Mouse (Mus musculus): ENCODE data around the gene Asb16. TPM values are rescaled to one million over a fixed set of nuclear protein-coding genes. Genes with fewer than 3 reads are reported as not detected.

The Asb16 gene
- polyA plus RNA-seq, 1 experiment from 2014 or later, result 0.06 TPM

DNA sequence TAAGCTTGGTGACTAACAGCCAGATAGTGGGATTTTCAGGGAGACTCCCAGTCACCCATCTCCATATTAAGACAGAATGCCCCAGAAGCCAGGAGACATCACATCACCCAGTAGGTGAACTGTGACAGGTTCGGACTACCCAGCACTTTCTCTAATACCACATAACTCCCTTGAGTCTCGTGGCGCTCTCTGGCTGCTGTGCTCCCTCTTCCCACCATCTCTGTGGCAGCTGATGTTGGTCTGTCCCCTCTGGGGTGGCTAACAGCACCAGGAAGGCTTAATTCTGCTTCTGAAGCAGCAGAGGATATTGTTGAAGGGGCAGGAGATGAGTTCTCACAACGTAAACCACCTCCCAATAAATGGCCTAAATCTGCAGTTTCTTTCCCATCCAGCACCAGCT, 43.4 kb downstream of the Asb16 start:
- H3K4me2 ChIP-seq, result 0 out of 2 replicates have a peak overlapping the region, but pooled peaks have one; percentile 2
- no peak for DNase-seq
- H3K4me1 ChIP-seq (replicated peaks), result peaks cover 89% of the 10 kb centered on the region
- H3K36me3 ChIP-seq, result peaks cover 87% of the 10 kb centered on the region
- no peak overlapping the region for H3K4me3 ChIP-seq (replicated peaks)
- H3K9ac ChIP-seq, result 0 out of 2 replicates have a peak overlapping the region, but pooled peaks have one; percentile 33
- no peaks in the 10 kb centered on the region for H3K27me3 ChIP-seq
- H3K9me3 ChIP-seq (replicated peaks), result no peaks in the 10 kb centered on the region
- no peak for ATAC-seq (ENCODE audit: low read depth)
- WGBS (ENCODE audit: insufficient replicate concordance), result 84% methylated on average over 4 of the region's 4 CpGs
- peak overlapping the region; percentile 84 for H3K27ac ChIP-seq

DNA sequence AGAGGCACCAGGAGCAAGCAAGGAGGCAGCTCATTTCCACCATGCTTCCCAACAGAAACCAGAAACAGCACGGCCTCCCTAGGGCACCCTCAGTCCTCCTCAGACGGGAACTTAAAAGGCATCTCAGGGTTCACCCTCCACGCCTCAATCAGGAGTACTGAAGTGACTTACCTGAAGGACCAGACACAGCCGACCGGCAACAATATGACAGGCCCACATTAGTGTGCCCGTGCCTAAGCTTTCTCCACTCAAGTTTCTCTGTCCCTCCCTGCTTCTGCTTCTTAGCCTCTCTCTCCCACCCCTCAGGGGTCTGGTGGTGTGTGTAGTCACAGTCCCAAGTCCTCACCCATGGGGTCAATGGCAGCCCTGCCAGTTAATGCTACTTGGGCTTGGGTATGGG, 44.0 kb downstream of the Asb16 start:
- H3K9ac ChIP-seq, result peak overlapping the region; percentile 33; the same call in 1 of the 2 replicates
- DNase-seq (no peak), ATAC-seq (ENCODE audit: low read depth) (no peak)
- no peak overlapping the region for H3K4me2 ChIP-seq
- H3K4me3 ChIP-seq (replicated peaks), result no peak overlapping the region
- WGBS (ENCODE audit: insufficient replicate concordance), result 86% methylated on average over 6 of the region's 6 CpGs
- no peaks in the 10 kb centered on the region for H3K9me3 ChIP-seq (replicated peaks)
- H3K27me3 ChIP-seq, result no peaks in the 10 kb centered on the region
- peaks cover 88% of the 10 kb centered on the region for H3K4me1 ChIP-seq (replicated peaks)
- peak overlapping the region; percentile 84; the same call in 1 of the 2 replicates for H3K27ac ChIP-seq
- H3K36me3 ChIP-seq, result peaks cover 80% of the 10 kb centered on the region

DNA sequence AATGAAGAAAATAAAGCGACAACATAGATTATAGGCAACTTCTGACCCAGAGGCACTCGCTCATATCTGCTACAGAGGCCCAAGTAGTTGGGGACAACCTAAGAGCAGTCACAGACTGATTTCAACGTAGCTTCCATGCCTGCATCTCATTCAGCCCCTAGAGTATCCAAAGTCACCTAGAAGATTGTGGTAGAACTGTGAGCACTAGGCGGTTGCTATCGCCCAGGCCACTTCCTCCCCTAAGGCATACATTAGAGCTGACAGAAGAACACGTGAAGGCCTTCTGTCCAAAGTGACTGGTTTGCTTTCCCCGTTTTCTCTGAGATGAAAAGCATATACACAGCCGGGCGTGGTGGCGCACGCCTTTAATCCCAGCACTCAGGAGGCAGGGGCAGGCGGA, 45.8 kb downstream of the Asb16 start:
- ATAC-seq (ENCODE audit: low read depth), result no peak
- Histone ChIP-seq H3K4me2 (0 out of 2 replicates have a peak overlapping the region, but pooled peaks have one; percentile 10), H3K27ac (no peak overlapping the region; the same call in 1 of the 2 replicates), H3K9me3 (replicated peaks) (no peaks in the 10 kb centered on the region), H3K27me3 (no peaks in the 10 kb centered on the region), H3K36me3 (peaks cover 66% of the 10 kb centered on the region), H3K9ac (peak overlapping the region; percentile 100), H3K4me3 (replicated peaks) (no peak overlapping the region), H3K4me1 (replicated peaks) (peaks cover 71% of the 10 kb centered on the region)
- DNase-seq, result no peak
- 74% methylated on average over 12 of the region's 12 CpGs for WGBS (ENCODE audit: insufficient replicate concordance)

DNA sequence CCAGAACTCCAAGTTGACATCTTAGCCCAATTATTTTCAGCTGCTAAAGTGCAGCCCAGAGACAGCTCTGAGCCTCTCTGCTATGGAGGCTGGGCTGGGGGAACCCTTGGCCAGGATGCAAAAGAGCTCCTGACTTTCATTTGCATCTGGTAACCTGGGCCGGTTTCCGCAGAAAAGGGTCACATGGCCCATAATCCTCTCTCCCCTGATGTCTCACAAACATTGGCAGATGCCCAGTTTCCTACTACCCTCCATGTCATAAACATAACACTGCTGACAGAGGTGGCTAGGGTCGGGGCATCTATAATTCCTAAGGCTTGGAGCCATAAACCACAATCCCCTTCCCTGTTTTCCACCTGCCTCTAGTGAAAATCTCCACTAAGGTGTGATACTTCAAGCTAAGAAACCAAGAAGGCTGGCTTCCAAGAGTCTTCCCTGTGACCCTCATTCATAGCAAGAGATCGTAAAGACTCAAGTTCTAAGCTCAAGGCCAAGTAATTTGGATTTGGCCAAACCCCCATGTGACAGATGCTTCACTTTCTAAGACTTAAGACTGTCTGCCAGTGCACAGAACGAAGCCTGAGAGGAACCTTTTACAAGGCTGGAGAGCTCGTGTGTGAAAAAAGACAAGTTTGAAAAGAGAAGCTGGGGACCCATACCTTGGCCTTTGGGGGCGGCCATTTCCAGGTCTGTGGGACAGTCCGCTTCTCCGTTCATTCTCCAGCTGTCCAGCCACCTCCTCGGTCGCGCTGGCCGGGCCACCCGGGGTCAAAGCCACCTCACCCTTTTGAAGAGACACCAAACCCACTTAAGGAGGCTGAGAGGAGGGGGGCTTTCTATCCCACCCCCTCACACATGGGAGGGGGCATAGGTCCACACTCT, 47.4 kb downstream of the Asb16 start:
- peak overlapping the region; percentile 100 for H3K9ac ChIP-seq
- H3K4me3 ChIP-seq (replicated peaks), result peak overlapping the region; percentile 99
- H3K9me3 ChIP-seq (replicated peaks), result no peaks in the 10 kb centered on the region
- peak overlapping the region; percentile 88 for H3K27ac ChIP-seq
- H3K27me3 ChIP-seq, result no peaks in the 10 kb centered on the region
- H3K36me3 ChIP-seq, result peaks cover 50% of the 10 kb centered on the region
- DNase-seq (no peak), ATAC-seq (ENCODE audit: low read depth) (no peak)
- H3K4me1 ChIP-seq (replicated peaks), result peaks cover 70% of the 10 kb centered on the region
- H3K4me2 ChIP-seq, result peak overlapping the region; percentile 99
- 10% methylated on average over 14 of the region's 14 CpGs for WGBS (ENCODE audit: insufficient replicate concordance)

DNA sequence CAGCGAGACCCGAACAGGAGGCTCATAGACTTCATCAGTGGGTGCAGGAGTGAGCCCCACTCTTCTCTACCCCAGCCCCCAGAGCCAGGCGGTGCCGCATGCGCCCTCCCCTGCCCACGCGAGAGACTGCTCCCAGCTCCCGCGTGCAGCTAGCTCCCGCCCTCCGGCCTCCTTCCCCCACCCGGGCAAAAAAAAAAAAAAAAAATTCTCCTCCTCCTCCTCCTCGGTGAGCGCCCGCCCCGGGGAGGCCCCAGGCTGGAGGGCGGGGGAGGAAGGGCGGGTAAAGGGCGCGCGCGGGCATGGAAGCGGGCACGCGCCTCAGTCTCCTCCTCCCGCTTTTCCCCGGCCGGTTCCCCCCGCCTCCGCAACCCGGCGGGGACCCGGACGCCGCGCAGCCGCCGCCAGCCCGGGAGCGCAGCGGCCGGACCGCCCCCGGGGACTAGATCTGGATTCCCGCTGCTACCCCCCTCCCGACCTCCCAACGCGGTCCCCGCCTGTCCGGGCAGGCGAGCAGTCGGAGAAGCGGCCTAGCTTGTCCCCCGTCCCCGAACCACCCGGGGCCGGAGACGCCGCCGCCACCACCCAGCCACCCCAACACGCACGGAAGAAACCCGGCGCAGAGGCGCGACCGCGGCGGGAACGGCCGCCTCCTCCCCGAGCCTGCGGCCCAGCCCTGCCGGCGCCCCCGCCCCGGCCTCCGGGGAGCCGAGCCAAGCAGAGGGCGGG, 48.2 kb downstream of the Asb16 start:
- DNase-seq, result peak; percentile 91
- H3K4me3 ChIP-seq (replicated peaks), result peak overlapping the region; percentile 99
- H3K4me1 ChIP-seq (replicated peaks), result peaks cover 64% of the 10 kb centered on the region
- peak overlapping the region; percentile 99 for H3K4me2 ChIP-seq
- H3K27ac ChIP-seq, result peak overlapping the region; percentile 99
- peaks cover 42% of the 10 kb centered on the region for H3K36me3 ChIP-seq
- WGBS (ENCODE audit: insufficient replicate concordance), result under 1% methylated on average over 56 of the region's 80 CpGs
- peak; percentile 57 for ATAC-seq (ENCODE audit: low read depth)
- H3K9ac ChIP-seq, result peak overlapping the region; percentile 100
- H3K27me3 ChIP-seq, result peaks cover 6% of the 10 kb centered on the region; the same call in 1 of the 2 replicates
- no peaks in the 10 kb centered on the region for H3K9me3 ChIP-seq (replicated peaks)

DNA sequence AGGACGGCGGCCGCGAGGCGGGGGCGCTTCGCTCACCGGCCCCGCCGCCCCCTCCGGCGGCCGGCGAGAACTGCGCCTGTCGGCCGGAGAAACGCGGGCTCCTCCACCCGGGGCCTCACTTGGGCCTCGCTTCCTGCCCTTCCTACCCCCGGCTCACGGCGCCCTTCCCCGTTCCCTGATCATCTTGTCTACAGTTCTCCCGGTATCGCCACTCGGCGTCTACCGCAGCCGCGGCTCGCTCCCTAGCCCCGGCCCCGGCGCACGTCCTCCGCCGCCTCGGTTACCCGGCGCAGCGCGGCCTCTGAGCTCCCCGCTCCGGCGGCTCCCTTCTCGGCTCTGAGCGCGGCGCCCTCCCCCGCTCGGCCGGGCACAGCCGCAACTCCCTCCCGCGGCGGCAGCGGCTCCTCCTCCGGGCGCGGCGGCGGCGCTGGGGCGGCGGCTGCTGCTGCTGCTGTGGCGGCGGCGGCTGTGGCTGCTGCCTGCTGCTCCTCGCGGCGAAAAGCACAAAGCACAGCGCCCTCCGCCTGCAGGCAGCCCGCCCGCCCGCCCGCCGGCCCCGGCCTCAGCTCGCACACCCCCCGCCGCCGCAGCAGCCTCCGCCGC, 48.9 kb downstream of the Asb16 start:
- Histone ChIP-seq H3K27me3 (peaks cover 11% of the 10 kb centered on the region; the same call in 1 of the 2 replicates), H3K4me3 (replicated peaks) (peak overlapping the region; percentile 99), H3K9ac (peak overlapping the region; percentile 100), H3K27ac (peak overlapping the region; percentile 99), H3K36me3 (peaks cover 35% of the 10 kb centered on the region), H3K4me1 (replicated peaks) (peaks cover 57% of the 10 kb centered on the region), H3K9me3 (replicated peaks) (no peaks in the 10 kb centered on the region), H3K4me2 (peak overlapping the region; percentile 99)
- under 1% methylated on average over 70 of the region's 87 CpGs for WGBS (ENCODE audit: insufficient replicate concordance)
- ATAC-seq (ENCODE audit: low read depth) (peak; percentile 15), DNase-seq (peak; percentile 55)

DNA sequence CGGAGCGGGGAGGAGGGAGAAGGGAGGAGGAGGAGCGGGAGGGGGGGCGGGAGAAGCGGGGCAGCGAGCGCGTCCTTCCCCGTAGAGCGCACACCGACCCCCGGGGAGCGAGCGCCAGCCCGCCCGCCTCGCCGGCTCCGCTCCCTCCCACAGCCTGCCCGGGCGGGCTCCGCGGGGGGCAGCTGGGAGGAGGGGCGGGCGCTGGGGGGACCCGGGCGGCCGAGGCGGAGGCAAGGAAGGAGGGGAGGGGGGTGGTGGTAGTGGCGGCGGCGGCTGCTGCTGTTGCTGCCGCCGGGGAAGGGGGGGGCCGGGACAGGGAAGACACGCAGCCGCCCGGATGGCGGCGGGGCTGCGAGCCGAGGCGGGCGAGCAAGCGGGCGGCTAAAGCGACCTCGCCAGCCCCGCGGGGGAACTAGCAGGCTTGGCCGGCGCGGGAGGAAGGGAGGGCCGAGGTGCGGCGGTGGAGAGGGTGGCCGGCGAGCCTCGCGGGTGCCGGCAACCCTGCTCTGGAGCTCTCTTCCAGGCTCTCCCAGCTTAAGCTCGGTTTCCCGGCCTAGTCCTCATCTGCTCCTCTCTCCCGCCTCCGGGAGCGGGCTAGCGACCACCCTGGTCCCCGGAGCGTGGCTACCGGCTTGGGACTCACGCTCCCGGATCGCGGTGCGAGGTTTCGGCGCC, 49.5 kb downstream of the Asb16 start:
- DNase-seq (peak; percentile 61), ATAC-seq (ENCODE audit: low read depth) (peak; percentile 47)
- H3K4me3 ChIP-seq (replicated peaks), result peak overlapping the region; percentile 99
- 1% methylated on average over 47 of the region's 77 CpGs for WGBS (ENCODE audit: insufficient replicate concordance)
- peak overlapping the region; percentile 100 for H3K9ac ChIP-seq
- peaks cover 29% of the 10 kb centered on the region for H3K36me3 ChIP-seq
- peaks cover 15% of the 10 kb centered on the region for H3K27me3 ChIP-seq
- H3K9me3 ChIP-seq (replicated peaks), result no peaks in the 10 kb centered on the region
- H3K4me1 ChIP-seq (replicated peaks), result peaks cover 51% of the 10 kb centered on the region
- H3K4me2 ChIP-seq, result peak overlapping the region; percentile 99
- H3K27ac ChIP-seq, result peak overlapping the region; percentile 99

DNA sequence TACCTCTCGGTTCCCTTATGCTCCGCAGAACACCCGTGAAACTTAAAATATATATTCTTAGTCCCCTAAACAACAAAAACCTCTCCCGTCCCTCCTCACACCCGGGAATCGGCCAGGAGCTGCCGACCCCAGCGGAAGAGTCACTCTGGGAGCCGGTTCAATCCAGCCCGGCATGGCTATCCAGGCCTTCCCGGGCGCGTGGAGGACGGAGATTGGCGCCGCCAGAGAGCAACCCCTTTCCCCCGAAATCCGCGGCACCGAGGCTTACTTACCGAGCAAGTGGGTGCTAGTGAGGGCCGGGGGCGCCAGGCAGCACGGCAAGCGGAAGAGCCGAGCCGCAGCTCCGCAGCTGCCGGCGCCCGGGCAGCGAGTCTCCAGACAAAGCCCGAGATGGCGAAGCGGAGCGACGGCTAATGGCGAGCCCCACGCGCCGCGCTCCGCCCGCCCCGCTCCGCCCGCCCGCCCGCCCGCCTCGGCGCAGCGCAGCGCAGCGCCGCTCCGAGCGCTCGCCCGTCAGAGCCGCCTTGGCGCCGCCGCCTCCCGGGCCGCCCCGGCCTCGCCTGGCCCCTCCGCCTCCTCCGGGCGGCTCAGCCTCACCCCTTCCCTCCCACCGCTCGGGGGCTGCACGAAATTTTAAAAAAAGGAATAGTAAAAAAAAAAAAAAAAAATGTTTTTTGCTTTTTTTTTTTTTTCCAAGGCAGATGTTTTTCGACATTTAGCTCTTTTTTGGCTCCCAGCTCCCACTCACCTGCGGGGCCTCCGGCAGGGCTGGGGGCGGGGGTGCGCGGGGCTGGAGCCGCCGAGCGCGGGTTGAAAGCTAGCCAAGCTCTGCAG, 50.2 kb downstream of the Asb16 start:
- Histone ChIP-seq H3K27me3 (peaks cover 21% of the 10 kb centered on the region), H3K27ac (peak overlapping the region; percentile 99), H3K4me1 (replicated peaks) (peaks cover 44% of the 10 kb centered on the region), H3K4me2 (peak overlapping the region; percentile 99), H3K36me3 (peaks cover 21% of the 10 kb centered on the region), H3K9me3 (replicated peaks) (no peaks in the 10 kb centered on the region), H3K4me3 (replicated peaks) (peak overlapping the region; percentile 99), H3K9ac (peak overlapping the region; percentile 100)
- ATAC-seq (ENCODE audit: low read depth) (peak; percentile 55), DNase-seq (peak; percentile 63)
- under 1% methylated on average over 79 of the region's 84 CpGs for WGBS (ENCODE audit: insufficient replicate concordance)

DNA sequence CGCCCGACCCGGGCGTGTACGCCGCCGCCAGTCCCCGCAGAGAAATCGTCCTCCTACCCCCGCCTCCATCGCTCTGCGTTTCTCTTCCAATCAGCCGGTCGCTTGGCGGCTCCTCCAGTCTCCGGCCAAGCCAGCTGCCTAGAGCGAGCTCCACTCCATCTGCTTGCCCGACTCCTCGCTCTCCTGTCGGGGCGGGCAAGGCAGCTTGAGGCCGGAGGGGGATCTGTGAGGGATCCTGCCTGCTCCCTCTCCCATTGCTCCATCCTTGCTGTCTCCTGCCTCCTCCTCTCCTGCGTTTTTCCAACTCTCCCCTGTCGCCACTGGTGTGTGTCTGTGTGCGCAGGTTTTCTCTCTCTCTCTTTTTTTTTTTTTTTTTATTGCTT, 50.9 kb downstream of the Asb16 start, which contains the start of gene Ubtf:
Gene Ubtf, minus strand, starts transcription at position 333 of the 383 bp plus-strand sequence.
- H3K4me2 ChIP-seq, result peak within 1 kb of the TSS; percentile 99
- ATAC-seq (ENCODE audit: low read depth) (peak; percentile 50), DNase-seq (peak; percentile 73)
- WGBS (ENCODE audit: insufficient replicate concordance), result 0% methylated on average over 25 of the region's 25 CpGs
- peak within 1 kb of the TSS; percentile 99 for H3K4me3 ChIP-seq (replicated peaks)
- peaks cover 24% of the 10 kb centered on the region for H3K27me3 ChIP-seq
- H3K27ac ChIP-seq, result peak within 1 kb of the TSS; percentile 99
- H3K9me3 ChIP-seq (replicated peaks), result no peaks in the 10 kb centered on the region
- peaks cover 15% of the 10 kb centered on the region for H3K36me3 ChIP-seq
- H3K9ac ChIP-seq, result peak within 1 kb of the TSS; percentile 100
- H3K4me1 ChIP-seq (replicated peaks), result peaks cover 38% of the 10 kb centered on the region
